Mouse (Mus musculus) heart, postnatal 25 days (tissue): ENCODE data around the gene Msi2. TPM values are rescaled to one million over a fixed set of nuclear protein-coding genes. Genes with fewer than 3 reads are reported as not detected.

ENCODE experiments used
- DNase-seq: peaks from one replicate; pipeline ENCODE4 v3.0.0; 2022; ENCODE audit warnings: low spot score
- intact Hi-C: fragments of 180-260 bp; cut with DNase I; formaldehyde crosslinking; loops from one replicate; pipeline ENCODE4 v1.15.1; 2025
- total RNA-seq, 2 experiments: library from RNA; stranded (reverse); gene quantifications; 2 replicates each; pipeline ENCODE4 v1.2.3; 2021

The Msi2 gene
- 100 to 1,000 TPM; 191 to 211 TPM for total RNA-seq

DNA sequence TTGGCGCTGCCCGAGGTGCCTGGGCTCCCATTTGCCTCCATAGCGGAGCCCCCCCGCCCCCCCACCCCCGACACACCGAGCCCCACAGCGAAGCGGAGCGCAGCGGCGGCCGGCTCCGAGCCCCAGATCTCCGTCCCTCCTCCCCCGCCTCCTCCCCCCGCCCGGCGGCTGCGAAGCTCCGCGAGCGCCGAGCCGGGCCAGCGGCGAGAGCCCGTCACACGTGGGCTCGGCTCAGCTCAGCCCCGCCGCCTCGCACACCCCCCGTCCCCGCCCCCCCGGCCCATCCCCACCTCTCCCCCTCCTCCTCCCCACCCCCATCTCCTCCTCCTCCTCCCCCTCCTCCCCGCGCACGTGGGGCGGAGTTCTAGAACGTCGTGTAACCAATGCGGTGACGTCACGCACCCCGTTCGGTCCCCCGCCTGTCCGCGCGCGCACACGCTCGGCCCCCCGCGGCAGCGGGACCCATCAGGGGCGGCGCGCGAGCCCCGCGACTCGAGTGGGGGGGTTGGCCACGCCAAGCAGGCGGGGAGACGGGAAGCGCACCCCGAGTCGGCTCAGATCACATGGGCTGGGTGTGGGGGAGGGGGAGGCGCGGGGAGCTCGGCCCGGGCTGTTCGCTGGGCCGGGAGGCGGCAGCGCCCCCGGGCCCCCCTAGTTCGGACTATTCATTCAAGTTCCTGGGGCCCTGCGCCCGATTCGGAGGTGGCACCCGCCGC lies at the start of gene Msi2:
TSS of gene Msi2 (minus strand) at position 464 of the 716 bp plus-strand sequence.
- DNase-seq, result peak; percentile 86
- intact Hi-C loops, result loop anchor here (5.0 kb wide), 1 partner anchor 96 kb away; no protein-coding TSS in a partner anchor

DNA sequence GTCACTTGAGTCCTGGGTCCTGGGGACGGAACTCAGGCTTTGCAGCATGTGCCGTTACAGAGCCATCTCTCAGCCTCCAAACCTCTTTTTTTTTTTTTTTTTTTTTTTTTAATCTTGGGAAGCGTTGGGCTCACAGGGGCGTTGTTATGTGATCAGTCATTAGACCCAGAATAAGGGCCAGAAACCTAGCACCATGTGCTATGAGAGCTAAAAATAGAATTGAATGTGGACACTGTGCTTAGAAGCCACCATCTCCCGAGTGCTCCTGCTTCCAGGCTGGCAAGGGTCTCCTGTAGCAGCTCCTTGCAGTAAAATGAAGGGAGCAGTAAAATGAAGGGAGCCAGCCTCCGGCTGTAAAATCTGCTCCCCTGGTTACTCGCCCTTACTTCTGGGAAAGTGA lies 47.3 kb upstream of the Msi2 start:
- DNase-seq, result no peak
- intact Hi-C loops, result no loop called here

DNA sequence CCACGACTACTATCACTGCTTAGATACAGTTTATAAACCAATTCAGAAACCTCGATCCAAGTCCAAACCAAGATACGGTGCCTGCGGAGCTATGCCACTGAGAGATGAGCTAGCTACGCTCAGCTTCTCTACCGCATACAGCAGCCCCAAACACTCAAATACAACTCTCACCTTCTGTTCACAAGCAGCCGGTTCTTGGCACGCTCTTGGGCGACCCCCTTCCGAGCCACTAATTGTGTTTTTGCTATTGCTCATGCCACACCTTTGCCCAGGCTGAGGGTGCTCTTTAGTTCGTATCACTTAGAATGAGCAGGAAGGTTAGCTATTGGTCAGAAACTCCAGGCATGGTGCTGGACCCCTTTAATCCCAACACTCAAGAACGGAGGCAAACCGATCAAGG lies 45.1 kb upstream of the Msi2 start:
- DNase-seq, result no peak
- intact Hi-C loops, result no loop called here

DNA sequence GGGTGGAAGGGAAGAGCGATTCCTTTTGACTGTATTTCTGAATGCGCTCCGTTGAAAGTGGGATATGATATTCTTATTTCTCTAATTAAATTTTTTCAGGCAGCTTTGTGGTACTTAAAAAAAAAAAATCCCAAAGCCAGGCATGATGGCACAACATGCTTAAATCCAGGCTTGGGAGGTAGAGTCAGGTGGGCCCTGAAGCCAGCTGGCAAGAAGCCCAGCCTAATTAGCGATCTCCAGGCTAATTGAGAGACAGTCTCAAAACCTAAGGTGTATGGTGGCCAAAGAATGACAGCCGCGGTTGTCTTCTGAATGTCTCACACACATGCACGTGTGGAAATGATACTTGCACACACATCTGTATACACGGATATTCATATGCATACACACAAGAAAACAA lies 41.2 kb upstream of the Msi2 start:
- intact Hi-C loops, result no loop called here
- no peak for DNase-seq

DNA sequence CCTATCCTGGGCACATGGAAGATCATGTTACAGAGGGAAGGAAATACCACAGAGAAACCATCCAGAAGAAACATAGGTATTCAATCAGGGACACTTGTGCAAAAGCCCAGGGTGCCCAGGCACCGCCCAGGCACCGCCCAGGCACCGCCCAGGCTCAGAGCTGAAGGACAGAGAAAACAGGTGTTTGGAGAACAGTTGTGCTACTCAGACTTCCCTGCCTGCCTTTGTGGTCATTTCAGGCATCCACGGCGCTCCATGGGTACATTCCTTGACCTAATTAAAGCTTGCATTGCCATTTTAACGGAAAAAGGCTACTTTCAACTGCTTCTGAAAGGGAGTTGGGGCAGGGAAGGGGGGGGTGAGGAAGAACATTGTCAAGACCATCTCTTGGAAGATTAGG lies 40.1 kb upstream of the Msi2 start:
- DNase-seq, result no peak
- intact Hi-C loops, result no loop called here

GRCm38 (mm10) chr11:88745306-88745705 lies 27.0 kb upstream of the Msi2 start:
- no peak for DNase-seq
- intact Hi-C loops, result no loop called here

DNA sequence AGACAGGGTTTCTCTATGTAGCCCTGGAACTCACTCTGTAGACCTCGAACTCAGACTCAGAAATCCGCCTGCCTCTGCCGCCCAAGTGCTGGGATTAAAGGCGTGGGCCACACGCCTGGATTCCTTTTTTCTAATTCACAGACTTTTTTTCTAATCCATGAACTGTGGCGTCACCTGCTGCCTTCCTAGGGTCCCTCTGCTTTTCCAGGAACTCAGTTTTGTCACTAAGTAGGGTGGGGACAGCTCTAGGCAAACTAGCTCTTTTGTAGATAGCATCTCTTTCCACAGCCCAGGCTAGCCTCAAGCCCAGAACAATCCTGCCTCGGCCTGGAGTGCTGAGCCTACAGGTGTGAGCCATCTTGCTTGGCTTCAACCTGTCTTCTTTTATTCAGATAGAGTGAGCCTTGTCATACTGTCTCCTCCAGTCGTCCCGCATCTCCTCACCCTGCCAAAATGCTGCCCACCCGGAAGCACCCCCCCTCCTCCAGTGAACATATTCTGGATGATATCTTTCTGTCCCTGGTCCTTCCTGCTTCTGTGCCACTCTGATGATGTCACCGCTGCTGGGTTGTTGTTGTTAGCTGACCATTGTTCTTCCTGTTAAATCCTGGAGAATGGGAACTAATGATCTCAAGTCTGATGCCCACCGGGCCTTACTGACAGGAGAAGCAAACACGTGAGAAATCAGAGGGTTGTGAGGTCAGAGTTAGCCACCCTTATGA lies 21.4 kb upstream of the Msi2 start:
- intact Hi-C loops, result no loop called here
- DNase-seq, result no peak

DNA sequence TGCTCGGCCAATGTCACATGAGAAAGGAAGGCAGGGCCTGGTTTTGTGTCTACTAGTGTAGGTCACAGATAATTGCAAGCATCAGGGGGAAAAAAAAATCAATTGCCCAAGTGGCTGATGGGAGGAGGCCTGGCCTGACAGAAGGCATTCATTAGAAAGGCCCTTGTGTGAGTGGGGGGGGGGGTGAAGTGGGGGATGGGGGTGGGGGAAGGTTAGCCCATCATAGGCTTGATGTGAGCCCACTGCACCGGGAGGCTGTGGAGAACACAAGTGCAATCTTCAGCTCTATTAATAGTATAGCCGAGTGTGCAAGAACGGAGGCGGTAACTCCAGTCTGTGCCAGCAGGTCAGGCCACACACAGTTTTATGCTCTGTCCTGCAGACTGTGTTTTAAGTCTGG lies 11.1 kb upstream of the Msi2 start:
- intact Hi-C loops, result loop anchor here (2.0 to 5.0 kb wide), 2 partner anchors 89 to 317 kb away; no protein-coding TSS in a partner anchor
- no peak for DNase-seq

GRCm38 (mm10) chr11:88728508-88728890 lies 10.2 kb upstream of the Msi2 start:
- peak; percentile 40 for DNase-seq
- intact Hi-C loops, result loop anchor here (1.0 to 5.0 kb wide), 3 partner anchors 90 to 316 kb away; no protein-coding TSS in a partner anchor

GRCm38 (mm10) chr11:88727768-88728507 lies 9.6 kb upstream of the Msi2 start:
- DNase-seq, result no peak
- intact Hi-C loops, result loop anchor here (1.0 to 5.0 kb wide), 3 partner anchors 91 to 316 kb away; no protein-coding TSS in a partner anchor

DNA sequence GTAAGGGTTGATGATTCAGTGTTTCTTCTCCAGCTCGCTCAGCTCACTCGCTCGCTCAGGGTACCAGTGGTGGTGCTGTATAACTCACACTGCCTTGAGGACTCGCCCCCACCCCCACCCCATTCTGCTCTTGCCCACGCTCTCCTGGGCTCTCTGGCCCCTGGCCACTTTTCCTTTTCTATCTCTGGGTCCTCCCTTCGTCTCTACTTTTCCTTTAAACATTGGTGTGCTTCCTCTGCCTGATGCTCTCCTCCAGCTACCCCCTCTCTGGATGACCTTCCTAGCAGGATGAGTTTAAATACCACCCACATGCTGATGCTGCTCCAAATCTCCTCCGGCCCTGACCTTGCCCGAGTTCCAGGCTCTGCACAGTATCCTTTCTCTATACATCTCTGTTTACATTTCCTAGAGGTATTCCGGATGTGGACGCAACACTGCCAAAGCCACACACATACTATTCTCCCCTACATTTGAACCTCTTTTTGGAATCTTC lies 2.9 kb upstream of the Msi2 start:
- intact Hi-C loops, result no loop called here
- no peak for DNase-seq

GRCm38 (mm10) chr11:88720261-88721143 lies 2.2 kb upstream of the Msi2 start:
- intact Hi-C loops, result no loop called here
- no peak for DNase-seq

GRCm38 (mm10) chr11:88719601-88720000 lies 1.3 kb upstream of the Msi2 start:
- no peak for DNase-seq

GRCm38 (mm10) chr11:88718766-88719595 lies 668 bp upstream of the Msi2 start:
- DNase-seq, result peak; percentile 12
- intact Hi-C loops, result loop anchor here (5.0 kb wide), 1 partner anchor 97 kb away; no protein-coding TSS in a partner anchor

More at GRCm38 (mm10) chr11:88719601-88720000, 1.3 kb upstream of the Msi2 start:
- intact Hi-C loops, result loop anchor here (5.0 kb wide), 1 partner anchor 97 kb away; no protein-coding TSS in a partner anchor

GRCm38 (mm10) chr11:88717644-88718049 lies 666 bp downstream of the Msi2 start:
- intact Hi-C loops, result loop anchor here (5.0 kb wide), 1 partner anchor 95 kb away; no protein-coding TSS in a partner anchor
- DNase-seq, result no peak

DNA sequence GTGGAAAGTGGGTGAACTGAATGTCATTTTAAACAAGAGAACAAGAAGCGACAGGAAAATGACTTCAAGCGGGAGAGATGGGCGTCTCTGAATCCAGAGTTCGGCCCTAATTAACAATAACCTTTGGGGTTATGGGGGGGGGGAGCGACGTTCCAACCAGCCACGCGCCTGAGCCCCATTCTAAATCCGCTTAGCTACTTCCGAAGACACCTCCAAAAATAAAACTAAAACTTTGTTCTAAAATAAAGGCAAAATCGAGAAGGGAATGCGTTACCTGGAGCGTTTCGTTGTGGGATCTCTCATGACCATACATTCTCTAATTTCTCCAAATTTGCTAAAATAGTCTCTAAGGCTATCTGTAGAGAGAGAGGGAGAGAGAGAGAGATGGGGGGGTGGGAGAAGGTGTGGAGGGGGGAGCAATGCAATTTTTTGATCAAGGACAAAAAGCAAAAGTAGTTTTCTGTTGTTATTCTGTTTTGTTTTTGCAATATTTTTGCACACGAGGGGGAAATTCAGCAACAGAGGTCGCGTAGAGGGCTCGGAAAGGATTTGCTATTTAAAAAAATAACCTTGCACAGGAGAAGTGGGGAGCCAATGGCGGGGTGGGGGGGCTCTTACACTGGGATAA lies 1.2 kb downstream of the Msi2 start:
- DNase-seq, result no peak
- intact Hi-C loops, result loop anchor here (5.0 kb wide), 1 partner anchor 95 kb away; no protein-coding TSS in a partner anchor

DNA sequence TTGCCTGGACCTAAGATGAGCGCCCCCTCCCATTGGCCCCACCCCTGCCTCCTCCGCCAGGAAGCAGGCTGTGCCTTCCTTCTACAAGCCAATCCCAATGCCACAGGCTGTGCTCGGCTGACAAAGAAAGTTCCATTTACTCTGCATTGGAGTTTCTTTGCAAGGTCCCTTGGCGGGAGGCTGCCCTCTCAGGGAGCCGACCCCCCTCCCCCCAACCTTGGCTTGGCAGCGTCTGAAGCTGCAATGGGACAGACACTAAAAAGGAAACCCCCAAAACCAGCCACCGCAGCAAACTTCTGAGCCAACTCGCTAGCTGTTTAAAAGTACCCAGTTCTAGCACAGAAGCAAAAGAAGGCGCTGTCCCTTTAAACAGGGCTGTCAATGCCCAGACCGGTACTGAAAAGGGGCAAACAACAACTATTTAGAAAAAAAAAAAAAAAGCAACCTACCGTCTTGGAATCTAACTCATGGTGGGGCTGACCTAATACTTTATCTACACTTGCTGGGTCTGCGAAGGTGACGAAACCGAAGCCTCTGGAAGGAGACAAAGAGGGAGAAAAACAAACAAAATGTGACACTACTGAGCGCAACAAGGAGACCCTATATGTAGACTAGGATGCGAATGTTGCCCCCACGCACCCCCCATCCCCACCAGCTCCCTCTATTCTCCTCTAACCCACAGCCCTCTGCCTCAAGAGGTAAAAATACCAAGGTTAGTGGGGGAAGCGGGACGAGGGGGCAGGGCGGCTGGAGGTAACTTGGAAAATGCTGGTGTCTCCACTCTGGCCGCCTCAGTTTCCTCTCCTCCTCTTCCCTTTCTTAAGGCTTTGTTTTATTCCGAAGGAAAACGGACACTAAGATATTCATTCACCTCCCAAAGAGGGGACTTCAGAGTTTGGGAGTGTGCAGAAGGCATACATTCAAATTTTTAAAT lies 2.0 kb downstream of the Msi2 start:
- no peak for DNase-seq
- intact Hi-C loops, result loop anchor here (5.0 kb wide), 1 partner anchor 94 kb away; no protein-coding TSS in a partner anchor
